Mouse (Mus musculus): ENCODE data around the gene Slc24a5.

- TF ChIP-seq CTCF (IDR thresholded peaks at IDR 0.05; ENCODE audit: low read depth) = no peak
- TF ChIP-seq EP300 (IDR thresholded peaks at IDR 0.05; ENCODE audit: low read depth) = peak; percentile 87
Measured at GRCm38 (mm10) chr2:125123477-125123852, 55.5 kb downstream of the Slc24a5 start, which contains the start of gene Myef2.

Measured in heart, postnatal 0 days (tissue).